Mouse (Mus musculus) liver, adult 2 months (tissue): Measurements from ENCODE around the gene Upk3a.

ENCODE experiments used
- CTCF ChIP-seq: fragments of 200-500 bp; IDR thresholded peaks from 2 replicates; pipeline ENCODE4 v1.5.1; 2011; ENCODE audit warnings: low read depth, low read length, control low read depth
- POLR2A ChIP-seq: fragments of 200-500 bp; IDR thresholded peaks from 2 replicates; pipeline ENCODE4 v1.6.1; 2011; ENCODE audit warnings: low read length, control low read depth; ENCODE audit not compliant: insufficient read depth; ENCODE audit errors: extremely low read depth

- TF ChIP-seq CTCF (no peak), POLR2A (no peak)
Measured at GRCm38 (mm10) chr15:85041546-85042225, 24.7 kb downstream of the Upk3a start.
